Mouse (Mus musculus) neural tube, embryonic 15.5 days (tissue): ENCODE results near the gene 1700011L22Rik. TPM values are rescaled to one million over a fixed set of nuclear protein-coding genes. Genes with fewer than 3 reads are reported as not detected.

ENCODE experiments used
- ATAC-seq: fragments of 200-750 bp; cut with Nextera tagmentation; 2 replicates; pipeline ENCODE4 v1.8.0; 2017; ENCODE audit warnings: mild to moderate bottlenecking, moderate TSS enrichment, moderate library complexity; ENCODE audit not compliant: low FRiP score
- H3K27ac ChIP-seq: fragments of 300-500 bp; sonication (generic); replicated peaks from 2 replicates; pipeline ENCODE4 v1.5.1; 2015; ENCODE audit warnings: mild to moderate bottlenecking, inconsistent platforms
- H3K27me3 ChIP-seq: fragments of 300-500 bp; sonication (generic); replicated peaks from 2 replicates; pipeline ENCODE4 v1.6.1; 2015; ENCODE audit warnings: inconsistent platforms
- H3K36me3 ChIP-seq: fragments of 300-500 bp; sonication (generic); 2 replicates; pipeline ENCODE4 v1.6.1; 2015; ENCODE audit warnings: inconsistent platforms
- H3K4me1 ChIP-seq: fragments of 300-500 bp; sonication (generic); 2 replicates; pipeline ENCODE4 v1.6.1; 2015; ENCODE audit warnings: inconsistent platforms
- H3K4me2 ChIP-seq: fragments of 300-500 bp; sonication (generic); 2 replicates; pipeline ENCODE4 v1.6.1; 2015; ENCODE audit warnings: inconsistent platforms, mild to moderate bottlenecking, moderate library complexity
- H3K4me3 ChIP-seq: fragments of 300-500 bp; sonication (generic); replicated peaks from 2 replicates; pipeline ENCODE4 v1.5.1; 2015; ENCODE audit warnings: mild to moderate bottlenecking, inconsistent platforms
- H3K9ac ChIP-seq: fragments of 300-500 bp; sonication (generic); replicated peaks from 2 replicates; pipeline ENCODE4 v1.6.1; 2015; ENCODE audit warnings: mild to moderate bottlenecking, inconsistent platforms
- H3K9me3 ChIP-seq: fragments of 300-500 bp; sonication (generic); replicated peaks from 2 replicates; pipeline ENCODE4 v1.6.1; 2016; ENCODE audit warnings: inconsistent platforms
- WGBS: fragments of 180-500 bp; shearing (Covaris S2); methylation state at CpG from one replicate; pipeline ENCODE4 v1.1.7; 2015; ENCODE audit warnings: mixed read lengths; 5-methylcytosine and 5-hydroxymethylcytosine counted together
- polyA plus RNA-seq: library from polyadenylated mRNA; unstranded; fragments of >200 nt; fragmentation: Nextera tagmentation; extraction: Ambion mirVana; gene quantifications from 2 replicates; pipeline ENCODE4 v1.2.1, GENCODE M21; 2015

The 1700011L22Rik gene
- polyA plus RNA-seq, 1 experiment from 2014 or later, result not detected

GRCm38 (mm10) chr8:79162533-79163308 is 85.6 kb downstream of the 1700011L22Rik start:
- Histone ChIP-seq H3K27ac (0 out of 2 replicates have a peak overlapping the region, but pooled peaks have one; percentile 33), H3K4me3 (no peak overlapping the region), H3K9ac (no peak overlapping the region), H3K27me3 (no peaks in the 10 kb centered on the region), H3K4me2 (no peak overlapping the region), H3K9me3 (no peaks in the 10 kb centered on the region), H3K36me3 (peaks cover 12% of the 10 kb centered on the region; the same call in 1 of the 2 replicates), H3K4me1 (peaks cover 16% of the 10 kb centered on the region)
- 0 out of 2 replicates have a peak, but pooled peaks have one; percentile 16 for ATAC-seq
- 50% methylated on average over 10 of the region's 10 CpGs for WGBS

GRCm38 (mm10) chr8:79161172-79161778 is 87.1 kb downstream of the 1700011L22Rik start:
- WGBS, result 88% methylated on average over 4 of the region's 4 CpGs
- Histone ChIP-seq H3K4me2 (no peak overlapping the region), H3K27me3 (no peaks in the 10 kb centered on the region), H3K9me3 (no peaks in the 10 kb centered on the region), H3K4me3 (no peak overlapping the region), H3K36me3 (peaks cover 20% of the 10 kb centered on the region), H3K9ac (no peak overlapping the region), H3K27ac (no peak overlapping the region), H3K4me1 (peaks cover 16% of the 10 kb centered on the region)
- ATAC-seq, result no peak

Other genes starting within 250 kb of the 1700011L22Rik start
- gene Zfp827, start 220.1 kb downstream of the 1700011L22Rik start, polyA plus RNA-seq, result 10.1 and 10.4 TPM in 2 replicates
- 16.2 and 18.5 TPM in 2 replicates for gene Mmaa, start 46.4 kb upstream of the 1700011L22Rik start, polyA plus RNA-seq
- gene Smad1, start 150.9 kb upstream of the 1700011L22Rik start, polyA plus RNA-seq, result 54.3 and 59.0 TPM in 2 replicates